Mouse (Mus musculus) testis, adult 2 months (tissue): Measurements from ENCODE around the gene Aurkb. TPM values are rescaled to one million over a fixed set of nuclear protein-coding genes. Genes with fewer than 3 reads are reported as not detected.
A peak's percentile ranks its signal among the peaks of the same experiment; 100 is the strongest.

Experiments used
- H3K27ac ChIP-seq: fragments of 200-500 bp; 2 replicates; pipeline ENCODE4 v1.5.1; 2012; ENCODE audit warnings: low read depth, low read length; ENCODE audit not compliant: control insufficient read depth, insufficient read depth
- H3K27me3 ChIP-seq: fragments of 200-500 bp; 2 replicates; pipeline ENCODE4 v1.6.1; 2012; ENCODE audit warnings: mild to moderate bottlenecking, low read length, moderate library complexity; ENCODE audit not compliant: control insufficient read depth, insufficient read depth
- H3K36me3 ChIP-seq: fragments of 200-500 bp; 2 replicates; pipeline ENCODE4 v1.6.1; 2012; ENCODE audit warnings: mild to moderate bottlenecking, low read length; ENCODE audit not compliant: control insufficient read depth, insufficient read depth
- H3K4me1 ChIP-seq: fragments of 200-500 bp; 2 replicates; pipeline ENCODE4 v1.6.1; 2012; ENCODE audit warnings: low read length; ENCODE audit not compliant: control insufficient read depth, insufficient read depth
- H3K4me3 ChIP-seq: fragments of 200-500 bp; 2 replicates; pipeline ENCODE4 v1.5.1; 2012; ENCODE audit warnings: low read depth, mild to moderate bottlenecking, low read length, moderate library complexity, mixed read lengths; ENCODE audit not compliant: control insufficient read depth
- CTCF ChIP-seq: fragments of 200-500 bp; IDR thresholded peaks from 2 replicates; pipeline ENCODE4 v1.5.1; 2012; ENCODE audit warnings: low read depth, mild to moderate bottlenecking, inconsistent platforms, low read length, moderate library complexity; ENCODE audit not compliant: control insufficient read depth, insufficient read depth, insufficient replicate concordance
- POLR2A ChIP-seq: fragments of 200-500 bp; IDR thresholded peaks from 2 replicates; pipeline ENCODE4 v1.6.1; 2012; ENCODE audit warnings: low read depth, mild to moderate bottlenecking, inconsistent platforms, low read length, moderate library complexity; ENCODE audit not compliant: control insufficient read depth
- polyA plus RNA-seq: library from polyadenylated mRNA; depleted of rRNA; stranded (reverse); fragments of >200 nt; gene quantifications from 2 replicates; pipeline ENCODE4 v1.2.3, GENCODE M21; 2012

The Aurkb gene
- polyA plus RNA-seq, 1 experiment, result 15.2 TPM

DNA sequence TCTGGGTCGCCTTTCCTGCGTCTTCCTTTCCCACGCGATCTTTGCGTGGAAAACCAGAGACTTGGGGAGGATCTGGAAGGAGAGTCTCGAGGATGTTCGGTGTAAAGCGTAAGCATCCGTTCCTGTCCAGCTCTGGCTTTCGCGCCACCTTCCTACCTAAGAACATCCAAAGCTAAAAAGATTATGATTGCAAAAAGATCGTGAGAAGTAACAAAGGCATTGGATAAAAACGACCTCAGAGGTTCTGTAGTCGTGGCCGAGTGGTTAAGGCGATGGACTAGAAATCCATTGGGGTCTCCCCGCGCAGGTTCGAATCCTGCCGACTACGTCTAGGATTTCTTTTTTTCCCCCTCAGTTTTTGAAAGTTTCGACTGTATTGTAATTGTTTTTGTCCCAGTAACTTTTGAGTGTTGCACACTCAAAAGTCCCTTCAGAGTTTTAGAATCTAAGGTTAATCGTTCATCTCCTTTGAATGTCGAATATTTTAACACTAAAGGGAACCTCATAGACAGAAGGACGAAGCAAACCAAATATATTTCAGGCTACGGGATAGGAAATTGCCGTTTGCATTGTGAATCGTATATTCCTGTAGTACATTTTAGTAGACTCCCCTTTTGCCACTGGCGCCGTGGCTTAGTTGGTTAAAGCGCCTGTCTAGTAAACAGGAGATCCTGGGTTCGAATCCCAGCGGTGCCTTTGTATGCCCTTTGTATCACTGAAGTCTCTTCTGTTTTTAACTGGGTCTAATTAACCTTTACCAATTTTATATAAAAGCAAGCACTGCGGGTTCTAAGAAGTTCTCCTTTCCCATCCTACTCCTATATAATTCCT lies 8.0 kb upstream of the Aurkb start:
- Histone ChIP-seq H3K36me3 (peaks cover 3% of the 10 kb centered on the region), H3K4me1 (peaks cover 6% of the 10 kb centered on the region), H3K27me3 (no peaks in the 10 kb centered on the region), H3K4me3 (peak overlapping the region; percentile 90), H3K27ac (peak overlapping the region; percentile 64; the same call in 1 of the 2 replicates)
- no peak for TF ChIP-seq CTCF
- TF ChIP-seq POLR2A, result no peak

DNA sequence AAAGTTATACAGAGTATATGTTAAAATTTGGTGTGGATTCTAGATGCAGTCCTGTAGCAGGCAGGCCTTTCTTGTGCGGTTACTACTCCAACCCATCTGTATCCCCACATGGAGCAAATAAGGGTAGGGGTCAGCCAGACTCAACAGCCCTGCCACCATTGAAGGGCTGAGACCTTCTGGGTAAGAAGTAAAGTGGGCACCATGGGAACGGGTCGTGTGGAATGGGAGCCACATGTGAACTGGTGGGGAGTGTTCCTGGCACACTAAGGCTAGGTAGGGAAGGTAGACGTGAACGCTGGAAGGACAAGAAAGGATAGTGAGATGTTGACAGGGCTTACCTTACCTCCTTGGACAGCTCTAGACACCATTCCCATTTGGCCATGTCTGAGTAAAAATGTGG lies 7.3 kb upstream of the Aurkb start:
- H3K36me3 ChIP-seq, result peaks cover 3% of the 10 kb centered on the region
- H3K4me1 ChIP-seq, result peaks cover 6% of the 10 kb centered on the region
- TF ChIP-seq POLR2A, result no peak
- no peak for TF ChIP-seq CTCF
- H3K27ac ChIP-seq, result no peak overlapping the region
- no peak overlapping the region for H3K4me3 ChIP-seq
- no peaks in the 10 kb centered on the region for H3K27me3 ChIP-seq

DNA sequence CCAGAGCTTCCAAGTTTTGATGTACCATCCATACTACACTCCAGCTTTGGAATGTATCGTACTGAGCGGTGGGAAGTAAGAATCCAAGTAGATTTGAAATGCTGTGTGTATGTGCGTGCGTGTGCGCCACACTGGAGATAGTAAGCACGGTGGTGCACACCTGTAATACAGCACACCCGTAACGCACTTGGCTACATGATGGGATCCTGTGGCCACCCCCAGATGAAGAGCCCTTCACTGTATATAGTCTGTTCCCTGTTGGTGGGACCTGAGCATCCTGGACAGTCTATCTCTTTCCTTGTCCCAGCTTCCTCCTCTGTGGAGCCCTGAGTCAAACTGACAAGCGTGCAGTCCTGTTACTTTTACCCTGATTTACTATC lies 938 bp downstream of the Aurkb start:
- no peak for TF ChIP-seq CTCF
- no peak; the same call in 1 of the 2 replicates for TF ChIP-seq POLR2A
- H3K27me3 ChIP-seq, result no peaks in the 10 kb centered on the region
- peak overlapping the region; percentile 83 for H3K4me3 ChIP-seq
- peaks cover 9% of the 10 kb centered on the region for H3K4me1 ChIP-seq
- H3K36me3 ChIP-seq, result no peaks in the 10 kb centered on the region; the same call in none of the 2 replicates
- no peak overlapping the region for H3K27ac ChIP-seq

DNA sequence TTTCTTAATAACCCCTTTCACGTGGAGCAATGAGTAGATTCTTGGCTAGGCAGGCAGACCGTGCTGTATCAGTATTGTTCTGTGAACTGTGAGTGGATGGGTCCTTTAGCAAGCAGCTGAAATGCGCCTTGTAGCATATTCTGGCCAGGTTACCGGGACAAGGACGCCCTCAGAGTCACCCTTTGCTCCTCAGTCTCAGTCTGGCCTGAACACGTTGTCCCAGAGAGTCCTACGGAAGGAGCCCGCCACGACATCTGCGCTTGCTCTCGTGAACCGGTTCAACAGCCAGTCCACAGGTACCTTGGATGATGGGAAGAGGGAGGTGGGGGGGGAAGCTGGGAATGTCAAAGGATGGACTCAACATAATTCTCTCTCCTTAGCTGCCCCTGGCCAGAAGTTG lies 2.1 kb downstream of the Aurkb start:
- H3K27me3 ChIP-seq, result no peaks in the 10 kb centered on the region
- no peaks in the 10 kb centered on the region; the same call in none of the 2 replicates for H3K36me3 ChIP-seq
- H3K4me1 ChIP-seq, result peaks cover 9% of the 10 kb centered on the region
- TF ChIP-seq CTCF (no peak), POLR2A (no peak)
- no peak overlapping the region for H3K27ac ChIP-seq
- H3K4me3 ChIP-seq, result no peak overlapping the region

DNA sequence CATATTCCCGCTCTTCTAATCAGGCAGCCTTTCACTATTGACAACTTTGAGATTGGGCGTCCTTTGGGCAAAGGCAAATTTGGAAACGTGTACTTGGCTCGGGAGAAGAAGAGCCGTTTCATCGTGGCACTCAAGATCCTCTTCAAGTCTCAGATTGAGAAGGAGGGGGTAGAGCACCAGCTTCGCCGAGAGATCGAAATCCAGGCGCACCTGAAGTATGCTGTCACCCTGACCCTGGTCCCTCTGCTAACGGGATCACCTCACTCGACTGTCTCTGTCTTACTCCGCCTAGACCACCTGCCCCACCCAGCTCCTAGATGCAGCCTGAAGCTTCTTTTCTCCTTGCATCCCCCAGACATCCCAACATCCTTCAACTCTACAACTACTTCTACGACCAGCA lies 2.7 kb downstream of the Aurkb start:
- Histone ChIP-seq H3K27ac (no peak overlapping the region), H3K4me3 (no peak overlapping the region), H3K27me3 (no peaks in the 10 kb centered on the region), H3K36me3 (no peaks in the 10 kb centered on the region; the same call in none of the 2 replicates), H3K4me1 (peaks cover 9% of the 10 kb centered on the region)
- TF ChIP-seq CTCF (no peak), POLR2A (no peak)

DNA sequence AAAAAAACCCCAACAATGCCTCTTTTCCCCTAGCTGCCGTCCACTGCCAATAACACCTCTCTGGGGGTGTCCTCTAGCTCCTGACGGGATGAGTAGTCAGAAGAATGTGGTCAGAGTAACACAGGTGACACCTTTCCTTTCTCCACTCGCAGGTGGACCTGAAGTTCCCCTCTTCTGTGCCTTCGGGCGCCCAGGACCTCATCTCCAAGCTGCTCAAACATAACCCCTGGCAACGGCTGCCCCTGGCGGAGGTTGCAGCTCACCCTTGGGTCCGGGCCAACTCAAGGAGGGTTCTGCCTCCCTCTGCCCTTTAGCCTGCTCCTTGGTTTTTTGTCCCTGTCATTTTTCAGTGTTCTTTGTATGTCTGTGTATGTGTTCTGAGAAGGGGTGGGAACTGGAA lies 5.3 kb downstream of the Aurkb start:
- H3K27me3 ChIP-seq, result no peaks in the 10 kb centered on the region
- H3K36me3 ChIP-seq, result no peaks in the 10 kb centered on the region; the same call in none of the 2 replicates

DNA sequence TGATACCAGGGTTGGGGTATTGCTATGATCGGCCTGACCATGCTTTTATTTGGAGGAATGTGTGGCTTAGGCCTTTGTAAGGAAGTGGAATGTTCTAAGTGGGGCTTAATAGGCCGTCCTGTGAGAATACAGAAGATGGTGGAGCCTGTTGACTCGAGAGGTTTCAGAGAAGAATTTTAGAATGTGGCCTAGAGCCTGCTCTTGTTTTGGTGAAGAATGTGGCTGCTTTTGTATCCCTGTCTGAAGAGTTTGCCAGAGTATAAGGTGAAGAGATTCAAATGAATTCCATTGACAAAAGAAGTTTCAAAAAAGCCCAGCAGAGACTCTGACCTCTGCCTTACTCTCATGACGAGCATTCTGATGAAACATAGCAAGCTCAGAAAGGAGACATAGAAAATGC lies 6.3 kb downstream of the Aurkb start:
- no peaks in the 10 kb centered on the region; the same call in none of the 2 replicates for H3K36me3 ChIP-seq
- H3K4me3 ChIP-seq, result no peak overlapping the region
- H3K27ac ChIP-seq, result no peak overlapping the region
- no peaks in the 10 kb centered on the region; the same call in 1 of the 2 replicates for H3K4me1 ChIP-seq
- H3K27me3 ChIP-seq, result no peaks in the 10 kb centered on the region
- no peak for TF ChIP-seq POLR2A

More for the DNA sequence above, 5.3 kb downstream of the Aurkb start:
- no peak overlapping the region for H3K4me3 ChIP-seq
- no peak for TF ChIP-seq POLR2A
- no peak for TF ChIP-seq CTCF
- H3K4me1 ChIP-seq, result peaks cover 7% of the 10 kb centered on the region
- no peak overlapping the region for H3K27ac ChIP-seq
